Mouse (Mus musculus) forebrain, postnatal 0 days (tissue): ENCODE measurements around the gene 6330403K07Rik. TPM values are rescaled to one million over a fixed set of nuclear protein-coding genes. Genes with fewer than 3 reads are reported as not detected.

Experiments used
- ATAC-seq: fragments of 200-750 bp; cut with Nextera tagmentation; 2 replicates; pipeline ENCODE4 v1.8.0; 2017; ENCODE audit warnings: mild to moderate bottlenecking, moderate library complexity
- DNase-seq: peaks from one replicate; pipeline ENCODE4 v3.0.0-alpha.2; 2015
- H3K27ac ChIP-seq: fragments of 300-500 bp; sonication (generic); 2 replicates; pipeline ENCODE4 v1.5.1; 2014; ENCODE audit warnings: low read depth, mild to moderate bottlenecking, antibody characterized with exemption, low read length, moderate library complexity, mixed read lengths
- H3K27me3 ChIP-seq: fragments of 300-500 bp; sonication (generic); 2 replicates; pipeline ENCODE4 v1.6.1; 2014; ENCODE audit warnings: mild to moderate bottlenecking, low read length, mixed read lengths; ENCODE audit not compliant: insufficient read depth
- H3K36me3 ChIP-seq: fragments of 300-500 bp; sonication (generic); 2 replicates; pipeline ENCODE4 v1.6.1; 2014; ENCODE audit warnings: mild to moderate bottlenecking, moderate library complexity; ENCODE audit not compliant: insufficient read depth
- H3K4me1 ChIP-seq: fragments of 300-500 bp; sonication (generic); 2 replicates; pipeline ENCODE4 v1.6.1; 2014; ENCODE audit warnings: antibody characterized with exemption; ENCODE audit not compliant: insufficient read depth
- H3K4me2 ChIP-seq: fragments of 300-500 bp; sonication (generic); 2 replicates; pipeline ENCODE4 v1.6.1; 2014; ENCODE audit warnings: low read depth, mild to moderate bottlenecking, moderate library complexity
- H3K4me3 ChIP-seq: fragments of 300-500 bp; sonication (generic); 2 replicates; pipeline ENCODE4 v1.5.1; 2014; ENCODE audit warnings: low read depth, low read length, mixed read lengths
- H3K9ac ChIP-seq: fragments of 300-500 bp; sonication (generic); 2 replicates; pipeline ENCODE4 v1.6.1; 2014; ENCODE audit warnings: mild to moderate bottlenecking
- H3K9me3 ChIP-seq: fragments of 300-500 bp; sonication (generic); 2 replicates; pipeline ENCODE4 v1.6.1; 2016; ENCODE audit warnings: low read length
- CTCF ChIP-seq: sonication (generic); IDR thresholded peaks from 2 replicates; pipeline ENCODE4 v1.5.1; 2016; ENCODE audit warnings: antibody characterized with exemption, control low read depth, low read depth
- WGBS: fragments of 180-500 bp; shearing (Covaris S2); extraction: QIAGEN DNeasy Blood & Tissue Kit; methylation state at CpG from one replicate; pipeline ENCODE4 v1.1.7; 2014; 5-methylcytosine and 5-hydroxymethylcytosine counted together
- polyA plus RNA-seq: library from polyadenylated mRNA; unstranded; fragments of >200 nt; fragmentation: Nextera tagmentation; extraction: Ambion mirVana; gene quantifications from 2 replicates; pipeline ENCODE4 v1.2.1, GENCODE M21; 2015
- total RNA-seq: library from RNA; depleted of rRNA; stranded (reverse); fragments of >200 nt; gene quantifications from 2 replicates; pipeline ENCODE4 v1.2.3, GENCODE M21; 2014; rRNA removed

The 6330403K07Rik gene
- 611 and 642 TPM in 2 replicates for total RNA-seq
- polyA plus RNA-seq: 634 and 640 TPM in 2 replicates

GRCm38 (mm10) chr11:71033163-71033761, at the start of gene 6330403K07Rik:
Gene 6330403K07Rik (minus strand): TSS chr11:71033513.
- Histone ChIP-seq H3K27ac (peak within 1 kb of the TSS; percentile 99), H3K36me3 (peaks cover 1% of the 10 kb centered on the region; the same call in 1 of the 2 replicates), H3K9me3 (no peaks in the 10 kb centered on the region), H3K27me3 (no peaks in the 10 kb centered on the region), H3K4me3 (peak within 1 kb of the TSS; percentile 54), H3K9ac (peak within 1 kb of the TSS; percentile 95), H3K4me2 (peak within 1 kb of the TSS; percentile 55), H3K4me1 (peaks cover 10% of the 10 kb centered on the region)
- no peak for TF ChIP-seq CTCF
- 1% methylated on average over 30 of the region's 31 CpGs for WGBS
- ATAC-seq (peak; percentile 95), DNase-seq (peak; percentile 91)

DNA sequence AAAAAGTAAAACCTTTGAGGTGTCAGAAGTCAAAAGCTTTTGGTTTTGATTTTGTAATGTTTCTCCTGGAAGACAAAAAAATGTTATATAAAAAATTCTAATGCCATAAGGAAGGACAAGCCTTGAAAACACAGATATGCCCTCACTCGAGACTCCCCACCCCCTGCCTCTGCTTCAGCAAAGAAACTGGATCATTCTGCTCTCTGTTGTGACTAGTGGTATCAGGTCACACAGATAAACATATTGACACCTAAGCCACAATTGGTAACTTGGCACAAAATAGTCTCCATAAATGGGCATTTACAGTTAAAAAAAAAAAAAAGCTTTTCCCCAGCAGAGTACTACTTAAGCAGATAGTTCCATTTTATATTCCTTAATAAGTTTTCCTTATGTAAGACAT, 43.0 kb upstream of the 6330403K07Rik start:
- no peak for ATAC-seq
- DNase-seq: no peak
- no peak overlapping the region for H3K9ac ChIP-seq
- H3K27me3 ChIP-seq: no peaks in the 10 kb centered on the region
- no peak for TF ChIP-seq CTCF
- no peaks in the 10 kb centered on the region for H3K4me1 ChIP-seq
- no peak overlapping the region for H3K4me3 ChIP-seq
- H3K36me3 ChIP-seq: no peaks in the 10 kb centered on the region
- no peak overlapping the region for H3K4me2 ChIP-seq
- H3K9me3 ChIP-seq: no peaks in the 10 kb centered on the region
- H3K27ac ChIP-seq: no peak overlapping the region
- 84% methylated on average over 1 of the region's 1 CpGs for WGBS

- ATAC-seq (peak; percentile 69), DNase-seq (peak; percentile 75)
- Histone ChIP-seq H3K27me3 (no peaks in the 10 kb centered on the region), H3K4me2 (no peak overlapping the region), H3K9me3 (no peaks in the 10 kb centered on the region), H3K36me3 (no peaks in the 10 kb centered on the region), H3K4me3 (no peak overlapping the region), H3K9ac (no peak overlapping the region), H3K27ac (no peak overlapping the region), H3K4me1 (no peaks in the 10 kb centered on the region)
- 7% methylated on average over 1 of the region's 1 CpGs for WGBS
- TF ChIP-seq CTCF: peak; percentile 80
Observed at GRCm38 (mm10) chr11:71052554-71052953, 19.2 kb upstream of the 6330403K07Rik start.

DNA sequence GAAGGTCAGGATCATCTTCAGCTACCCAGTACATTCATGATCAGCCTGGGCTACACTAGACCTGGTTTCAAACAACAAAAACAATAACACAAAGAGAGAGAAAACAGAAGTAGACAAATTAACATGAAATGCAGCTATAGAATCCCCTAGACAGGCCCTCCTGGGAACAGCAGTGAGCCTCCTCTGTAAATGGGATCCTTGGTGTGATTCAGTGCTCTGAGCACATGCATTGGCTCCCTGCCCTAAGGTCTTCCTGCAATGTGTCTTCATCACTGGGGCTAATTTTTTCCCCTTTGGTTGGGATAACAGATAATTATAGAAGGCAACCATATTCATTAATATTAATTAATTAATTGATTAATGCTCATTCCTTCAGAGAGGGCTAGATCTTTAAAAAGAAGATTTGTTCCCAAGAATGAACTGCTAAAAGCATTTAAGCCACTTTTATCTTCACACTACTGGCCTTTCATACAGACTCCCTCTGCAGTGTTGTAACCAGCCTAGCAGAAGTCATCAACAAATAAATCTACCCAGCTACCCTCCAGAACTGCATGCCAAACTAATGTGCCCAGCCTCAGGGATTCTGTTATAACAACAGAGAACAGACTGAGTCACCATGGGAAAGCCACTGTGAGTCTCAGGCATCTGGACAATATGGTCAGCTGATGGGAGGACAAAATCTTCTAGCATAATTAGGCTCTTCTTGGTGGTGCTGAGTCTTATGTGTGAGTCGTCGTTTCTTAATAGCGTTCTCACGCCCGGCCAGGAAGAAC, 6.4 kb upstream of the 6330403K07Rik start:
- Histone ChIP-seq H3K9ac (no peak overlapping the region), H3K9me3 (no peaks in the 10 kb centered on the region), H3K4me2 (no peak overlapping the region), H3K4me3 (no peak overlapping the region), H3K27ac (no peak overlapping the region), H3K4me1 (0 out of 2 replicates have a peak, but pooled peaks cover 4% of the 10 kb centered on the region), H3K36me3 (no peaks in the 10 kb centered on the region), H3K27me3 (no peaks in the 10 kb centered on the region)
- 96% methylated on average over 5 of the region's 5 CpGs for WGBS
- ATAC-seq (no peak), DNase-seq (no peak)
- no peak for TF ChIP-seq CTCF

DNA sequence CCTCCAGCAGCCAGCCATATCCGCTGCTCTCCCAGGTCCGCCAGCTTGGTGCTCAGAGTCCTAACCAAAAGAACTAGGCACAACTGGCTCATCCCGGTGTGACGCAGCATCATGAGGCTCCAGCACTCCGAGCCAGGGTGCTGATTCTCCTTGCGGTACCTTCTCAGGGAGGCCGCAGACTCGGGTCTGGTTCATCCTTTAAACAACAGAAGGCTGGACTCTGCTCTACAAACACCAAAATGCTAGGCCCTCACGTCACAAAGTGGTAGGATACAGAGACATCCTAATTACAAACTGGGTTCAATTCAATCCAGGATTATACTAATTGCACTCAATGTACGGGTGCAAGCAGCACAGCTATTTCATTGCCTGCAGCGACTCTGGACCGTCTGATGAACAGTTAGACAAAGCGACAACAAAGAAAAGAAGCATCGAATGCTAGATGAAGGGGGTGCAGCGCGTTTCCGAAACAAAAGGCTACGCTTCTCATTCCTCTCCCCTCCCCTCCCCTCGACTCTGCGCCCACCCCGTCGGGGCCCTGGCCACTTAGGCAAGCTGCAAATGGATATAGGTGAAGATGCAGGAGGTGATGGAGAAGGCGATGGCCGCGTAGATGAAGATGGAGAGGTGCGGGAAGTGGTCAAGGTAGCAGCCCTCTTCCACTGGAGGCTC, 686 bp downstream of the 6330403K07Rik start:
- peak overlapping the region; percentile 54 for H3K4me3 ChIP-seq
- peak overlapping the region; percentile 99 for H3K27ac ChIP-seq
- H3K27me3 ChIP-seq: no peaks in the 10 kb centered on the region
- H3K36me3 ChIP-seq: peaks cover 7% of the 10 kb centered on the region
- H3K4me2 ChIP-seq: peak overlapping the region; percentile 55
- TF ChIP-seq CTCF: no peak
- 2% methylated on average over 26 of the region's 26 CpGs for WGBS
- no peaks in the 10 kb centered on the region for H3K9me3 ChIP-seq
- H3K9ac ChIP-seq: peak overlapping the region; percentile 95
- ATAC-seq (peak; percentile 64), DNase-seq (peak; percentile 78)
- H3K4me1 ChIP-seq: peaks cover 10% of the 10 kb centered on the region

- H3K27ac ChIP-seq: peak overlapping the region; percentile 99
- TF ChIP-seq CTCF: 0 out of 2 replicates have a peak, but pooled peaks have one; percentile 3
- ATAC-seq (no peak), DNase-seq (no peak)
- peak overlapping the region; percentile 55 for H3K4me2 ChIP-seq
- no peaks in the 10 kb centered on the region for H3K27me3 ChIP-seq
- H3K9me3 ChIP-seq: no peaks in the 10 kb centered on the region
- peaks cover 10% of the 10 kb centered on the region for H3K36me3 ChIP-seq
- 55% methylated on average over 7 of the region's 7 CpGs for WGBS
- peaks cover 10% of the 10 kb centered on the region for H3K4me1 ChIP-seq
- peak overlapping the region; percentile 54 for H3K4me3 ChIP-seq
- peak overlapping the region; percentile 95 for H3K9ac ChIP-seq
Observed at GRCm38 (mm10) chr11:71032070-71032469, 1.2 kb downstream of the 6330403K07Rik start.
